Mouse (Mus musculus): ENCODE data around the gene Socs2.

GRCm38 (mm10) chr10:95457367-95458049 is 40.5 kb upstream of the Socs2 start:
- no peak for TF ChIP-seq CTCF (IDR thresholded peaks at IDR 0.05; ENCODE audit: low read depth)
- no peak for TF ChIP-seq EP300 (IDR thresholded peaks at IDR 0.05; ENCODE audit: low read depth)

Measured in liver, embryonic 14.5 days (tissue).